Mouse (Mus musculus) forebrain, embryonic 10.5 days (tissue): ENCODE data around the gene Ndufv3. TPM values are rescaled to one million over a fixed set of nuclear protein-coding genes. Genes with fewer than 3 reads are reported as not detected.
"Not testable (repeated sequence)": the region's sequence is repeated elsewhere in the genome, so short reads cannot be mapped to it uniquely, and the experiment has no call there.

Source experiments
- DNase-seq: peaks from one replicate; pipeline ENCODE4 v3.0.0-alpha.2; 2017; ENCODE audit warnings: low spot score; ENCODE audit errors: extremely low spot score
- H3K27ac ChIP-seq: fragments of 300-500 bp; sonication (generic); 2 replicates; pipeline ENCODE4 v1.5.1; 2016; ENCODE audit warnings: mild to moderate bottlenecking
- H3K27me3 ChIP-seq: fragments of 300-500 bp; sonication (generic); 2 replicates; pipeline ENCODE4 v1.6.1; 2016; ENCODE audit warnings: mild to moderate bottlenecking; ENCODE audit not compliant: poor library complexity, severe bottlenecking
- H3K36me3 ChIP-seq: fragments of 300-500 bp; sonication (generic); replicated peaks from 2 replicates; pipeline ENCODE4 v1.6.1; 2016; ENCODE audit warnings: mild to moderate bottlenecking, moderate library complexity
- H3K4me1 ChIP-seq: fragments of 300-500 bp; sonication (generic); 2 replicates; pipeline ENCODE4 v1.6.1; 2016
- H3K4me3 ChIP-seq: fragments of 300-500 bp; sonication (generic); 2 replicates; pipeline ENCODE4 v1.5.1; 2016; ENCODE audit warnings: mild to moderate bottlenecking, moderate library complexity
- H3K9me3 ChIP-seq: fragments of 300-500 bp; sonication (generic); 2 replicates; pipeline ENCODE4 v1.6.1; 2016; ENCODE audit warnings: mild to moderate bottlenecking, moderate library complexity
- WGBS: fragments of 180-500 bp; shearing (Covaris S2); methylation state at CpG from one replicate; pipeline ENCODE4 v1.1.7; 2016; 5-methylcytosine and 5-hydroxymethylcytosine counted together
- polyA plus RNA-seq: library from polyadenylated mRNA; unstranded; fragments of >200 nt; fragmentation: Nextera tagmentation; extraction: Ambion mirVana; gene quantifications from 2 replicates; pipeline ENCODE4 v1.2.1, GENCODE M21; 2016

Ndufv3 gene
- polyA plus RNA-seq, 1 experiment from 2014 or later: 224 TPM

DNA sequence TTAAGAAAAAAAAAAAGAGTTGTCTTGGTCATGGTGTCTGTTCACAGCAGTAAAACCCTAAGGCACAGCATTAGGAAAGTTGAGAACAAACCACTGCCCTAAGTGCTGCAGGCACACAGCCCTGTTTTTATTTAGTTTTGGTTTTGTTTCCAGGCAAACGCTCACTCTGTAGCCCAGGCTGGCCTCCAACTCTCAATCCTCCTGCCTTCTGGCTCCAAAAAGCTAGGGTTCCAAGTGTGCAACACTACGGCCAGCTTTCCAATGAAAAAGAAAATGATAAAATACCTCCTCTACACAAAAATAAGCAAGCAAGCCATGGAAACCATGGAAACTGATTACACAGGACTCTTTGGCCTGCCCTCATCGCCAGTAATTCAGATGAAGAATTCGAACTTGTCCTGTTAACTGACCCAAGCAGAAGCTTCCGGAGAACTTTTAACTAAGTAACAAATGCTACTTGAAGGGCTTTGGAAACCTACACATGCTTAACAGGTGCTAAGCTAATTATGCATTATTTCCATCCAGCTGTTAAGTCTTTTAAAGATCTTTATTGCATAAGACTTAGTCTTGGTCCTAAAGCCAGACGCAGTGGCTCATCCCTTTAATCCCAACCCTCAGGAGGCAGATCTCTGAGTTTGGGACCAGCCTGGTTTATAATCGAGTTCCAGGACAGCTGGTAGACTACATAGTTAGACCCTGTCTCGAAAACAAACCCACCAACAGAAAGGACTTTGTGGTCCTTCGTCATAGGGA, 26.7 kb downstream of the Ndufv3 start:
- 89% methylated on average over 9 of the region's 9 CpGs for WGBS
- H3K27ac ChIP-seq: no peak overlapping the region
- no peak for DNase-seq
- no peaks in the 10 kb centered on the region for H3K36me3 ChIP-seq
- no peak overlapping the region for H3K4me3 ChIP-seq
- no peaks in the 10 kb centered on the region; the same call in 1 of the 2 replicates for H3K9me3 ChIP-seq
- peaks cover 16% of the 10 kb centered on the region for H3K4me1 ChIP-seq
- H3K27me3 ChIP-seq: no peaks in the 10 kb centered on the region

DNA sequence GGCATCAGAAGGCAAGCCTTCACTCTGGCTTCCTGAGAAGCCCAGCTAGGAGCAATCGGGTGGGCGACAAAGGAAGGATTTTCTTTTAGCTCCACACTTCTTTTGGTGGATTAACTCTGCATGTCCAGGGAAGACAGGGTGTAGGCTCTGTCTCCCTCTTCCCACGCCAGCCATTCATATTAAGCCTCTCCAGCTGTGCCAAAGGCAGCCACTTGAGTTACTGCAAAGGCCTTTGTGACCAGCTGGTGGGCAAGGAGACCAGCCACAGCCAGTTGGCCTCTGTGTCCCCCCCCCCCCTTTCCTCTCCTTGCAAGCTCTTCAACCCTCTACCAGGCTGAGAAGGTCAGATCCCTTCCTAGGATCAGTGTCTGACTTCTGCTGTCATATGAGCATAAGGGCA, 28.1 kb downstream of the Ndufv3 start:
- Histone ChIP-seq H3K27ac (peak overlapping the region; percentile 52), H3K27me3 (no peaks in the 10 kb centered on the region), H3K9me3 (peaks cover 3% of the 10 kb centered on the region; the same call in 1 of the 2 replicates), H3K4me1 (peaks cover 15% of the 10 kb centered on the region), H3K36me3 (no peaks in the 10 kb centered on the region), H3K4me3 (no peak overlapping the region)
- no peak for DNase-seq
- 20% methylated on average over 3 of the region's 3 CpGs for WGBS

DNA sequence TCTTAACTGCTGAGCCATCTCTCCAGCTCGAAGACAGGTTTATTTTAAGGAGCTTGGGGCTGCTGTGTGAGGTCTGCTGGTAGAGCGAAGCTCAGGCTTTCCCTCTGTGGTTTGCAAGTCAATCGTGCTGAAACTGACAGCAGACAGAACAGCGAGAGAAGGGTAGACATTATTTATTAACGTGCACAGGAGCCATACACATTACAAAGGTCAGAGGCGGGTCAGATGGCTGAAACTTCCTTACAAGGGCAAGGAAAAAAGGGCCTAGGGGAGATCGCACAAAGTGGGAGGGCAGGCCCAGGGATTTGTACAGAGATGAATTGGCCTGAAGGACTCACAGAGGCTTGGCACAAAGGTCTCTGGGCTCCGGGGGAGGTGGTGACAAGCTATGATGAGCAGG, 29.5 kb downstream of the Ndufv3 start:
- H3K27ac ChIP-seq: no peak overlapping the region
- H3K36me3 ChIP-seq: no peaks in the 10 kb centered on the region
- peaks cover 11% of the 10 kb centered on the region for H3K4me1 ChIP-seq
- H3K9me3 ChIP-seq: peaks cover 3% of the 10 kb centered on the region; the same call in 1 of the 2 replicates
- DNase-seq: no peak
- WGBS: 82% methylated on average over 8 of the region's 8 CpGs
- H3K27me3 ChIP-seq: no peaks in the 10 kb centered on the region
- no peak overlapping the region for H3K4me3 ChIP-seq

DNA sequence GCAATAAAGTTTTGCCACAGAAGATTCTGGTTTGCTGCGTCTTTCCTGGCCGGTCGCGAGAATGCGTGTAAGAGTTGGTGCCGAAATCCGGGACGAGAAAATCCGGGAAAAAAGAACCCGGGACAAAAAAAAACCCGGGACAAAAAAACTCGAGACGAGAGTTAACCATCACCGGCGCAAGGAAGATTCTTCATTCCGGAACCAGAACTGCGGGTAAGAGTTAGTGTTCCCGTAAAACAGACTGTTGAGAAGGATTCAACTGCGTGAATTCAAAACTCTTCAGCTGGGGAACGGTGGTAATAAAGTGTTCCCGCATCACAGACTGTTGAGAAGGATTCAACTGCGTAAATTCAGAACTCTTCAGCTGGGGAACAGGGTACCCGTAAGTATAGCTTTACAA, 32.7 kb downstream of the Ndufv3 start:
- H3K36me3 ChIP-seq, H3K27me3 ChIP-seq, DNase-seq, H3K4me3 ChIP-seq, H3K9me3 ChIP-seq, H3K27ac ChIP-seq: not testable (repeated sequence)
- WGBS: 96% methylated on average over 23 of the region's 23 CpGs
- H3K4me1 ChIP-seq: peaks cover 13% of the 10 kb centered on the region

DNA sequence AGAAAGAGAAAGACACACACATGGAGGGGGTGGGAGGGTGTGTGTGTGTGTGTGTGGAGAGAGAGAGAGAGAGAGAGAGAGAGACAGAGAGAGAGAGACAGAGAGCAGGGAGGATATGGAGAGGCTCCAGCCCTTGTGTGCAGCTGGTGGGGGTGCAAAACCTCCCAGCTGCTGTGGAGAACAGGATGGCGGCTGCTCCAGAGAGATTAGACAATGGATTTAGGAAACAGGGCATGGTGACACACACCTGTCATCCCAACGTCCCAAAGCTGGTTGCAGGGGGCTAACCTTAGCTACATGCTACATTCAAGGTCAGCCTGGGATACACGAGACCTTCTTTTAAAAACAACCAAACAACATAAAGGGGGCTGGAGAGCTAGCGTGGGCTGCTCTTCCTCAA, 36.3 kb downstream of the Ndufv3 start:
- Histone ChIP-seq H3K36me3 (no peaks in the 10 kb centered on the region), H3K27me3 (no peaks in the 10 kb centered on the region), H3K4me3 (no peak overlapping the region), H3K9me3 (0 out of 2 replicates have a peak, but pooled peaks cover 3% of the 10 kb centered on the region), H3K4me1 (peaks cover 15% of the 10 kb centered on the region), H3K27ac (no peak overlapping the region)
- DNase-seq: no peak
- WGBS: 77% methylated on average over 4 of the region's 4 CpGs

DNA sequence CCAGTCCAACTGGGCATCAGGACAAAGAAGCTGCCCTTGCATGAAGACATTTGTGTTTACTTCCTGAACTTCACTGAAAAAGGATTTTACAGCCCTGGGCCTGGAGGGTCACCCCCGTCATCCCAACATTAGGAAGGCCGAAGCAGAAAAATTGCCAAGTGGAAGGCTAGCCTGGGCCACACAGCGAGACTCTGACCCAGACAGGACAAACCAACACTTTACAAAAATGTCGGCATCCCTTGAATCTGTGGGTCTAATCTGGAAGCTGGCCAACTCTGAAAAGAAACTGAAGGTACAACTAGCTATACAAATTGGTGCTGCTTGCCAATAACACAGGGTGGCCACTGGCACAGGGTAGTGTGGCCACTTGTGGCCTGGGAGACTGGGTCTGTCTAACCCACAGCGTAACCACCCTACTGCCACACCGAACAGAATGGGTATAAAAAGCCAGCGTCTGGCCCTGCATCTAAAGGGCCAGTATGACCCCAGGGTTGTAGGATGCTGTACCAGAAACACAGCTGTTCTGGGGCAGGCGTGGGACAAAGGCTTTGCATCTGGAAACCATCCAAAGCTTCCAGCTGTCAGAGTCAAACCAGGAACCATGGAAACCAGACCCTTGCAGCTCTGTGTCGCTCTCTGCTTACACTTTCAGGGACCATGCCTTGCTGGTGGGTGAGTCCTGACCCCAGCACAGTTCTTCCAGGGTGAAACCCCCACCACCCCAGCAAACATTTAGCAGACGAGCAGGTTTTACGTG, 37.4 kb downstream of the Ndufv3 start:
- Histone ChIP-seq H3K4me1 (peaks cover 15% of the 10 kb centered on the region), H3K27ac (peak overlapping the region; percentile 51; the same call in 1 of the 2 replicates), H3K9me3 (0 out of 2 replicates have a peak, but pooled peaks cover under 1% of the 10 kb centered on the region), H3K36me3 (no peaks in the 10 kb centered on the region), H3K4me3 (no peak overlapping the region), H3K27me3 (no peaks in the 10 kb centered on the region)
- 80% methylated on average over 11 of the region's 11 CpGs for WGBS
- no peak for DNase-seq

DNA sequence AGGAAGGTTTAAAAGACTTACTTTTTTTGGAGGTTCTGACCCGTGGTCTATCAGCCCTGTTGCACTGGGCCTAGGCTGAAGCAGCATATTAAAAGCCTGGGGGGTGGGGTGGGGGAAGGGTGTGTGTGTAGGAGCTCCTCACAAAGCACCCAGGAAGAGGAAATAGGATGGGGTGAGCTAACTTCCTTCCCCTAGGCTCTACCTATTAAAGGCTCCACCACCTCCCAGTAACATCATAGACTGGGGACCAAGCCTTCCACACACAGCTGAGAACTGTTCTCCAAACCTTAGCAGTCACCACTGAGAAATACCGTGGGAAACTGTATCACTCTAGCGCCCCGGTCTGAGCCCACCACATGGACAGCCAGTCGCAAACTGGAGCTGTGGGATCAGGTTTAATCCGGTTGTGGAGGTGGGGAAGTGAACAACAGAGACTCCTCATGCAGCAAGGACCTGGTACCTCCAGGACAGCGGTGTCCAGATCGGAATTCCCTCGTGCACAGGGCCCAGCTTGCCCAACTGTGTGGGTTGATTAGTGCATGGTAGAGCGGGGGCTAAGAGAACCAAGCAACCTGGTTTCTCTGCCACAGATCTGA, 38.1 kb downstream of the Ndufv3 start:
- no peaks in the 10 kb centered on the region for H3K36me3 ChIP-seq
- no peaks in the 10 kb centered on the region for H3K9me3 ChIP-seq
- WGBS: 84% methylated on average over 10 of the region's 10 CpGs
- no peak overlapping the region for H3K4me3 ChIP-seq
- no peak for DNase-seq
- peak overlapping the region; percentile 51; the same call in 1 of the 2 replicates for H3K27ac ChIP-seq
- H3K27me3 ChIP-seq: no peaks in the 10 kb centered on the region
- peaks cover 15% of the 10 kb centered on the region for H3K4me1 ChIP-seq

DNA sequence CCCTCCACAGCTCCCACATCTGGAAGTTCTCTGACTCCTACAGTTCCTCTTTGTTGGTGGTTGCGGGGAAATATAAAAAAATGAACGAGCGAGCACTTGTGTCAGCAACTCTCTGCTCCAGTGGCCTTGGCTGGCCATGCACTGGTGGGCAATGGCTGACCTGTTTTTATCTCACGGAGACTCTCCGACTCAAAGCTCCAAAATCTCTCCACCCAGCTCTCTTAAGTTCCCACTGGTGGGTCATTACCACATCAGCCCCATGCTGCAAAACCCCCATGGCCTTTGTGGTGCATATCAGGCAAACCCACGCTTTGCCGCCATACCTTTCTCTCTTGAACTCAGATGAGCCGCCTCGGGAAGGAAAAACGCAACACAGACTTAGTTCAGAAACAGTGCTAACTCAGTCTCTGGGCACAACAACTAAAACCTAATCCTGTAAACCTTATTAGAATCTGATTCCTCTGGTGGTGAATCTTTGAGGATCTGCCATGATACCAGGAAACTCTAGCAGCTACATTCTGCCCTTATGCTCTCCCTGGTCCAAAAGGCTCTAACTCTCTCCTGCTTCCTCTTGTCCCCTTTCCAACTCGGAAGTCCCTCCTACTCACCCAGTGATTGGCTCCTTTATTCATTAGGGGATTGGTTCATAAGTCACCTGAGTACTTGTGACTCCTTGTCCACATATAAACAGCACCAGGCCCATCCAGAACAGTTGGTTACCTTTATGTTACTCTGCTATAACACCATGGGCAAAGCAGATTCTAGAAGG, 39.3 kb downstream of the Ndufv3 start:
- H3K27ac ChIP-seq: no peak overlapping the region
- 90% methylated on average over 11 of the region's 11 CpGs for WGBS

DNA sequence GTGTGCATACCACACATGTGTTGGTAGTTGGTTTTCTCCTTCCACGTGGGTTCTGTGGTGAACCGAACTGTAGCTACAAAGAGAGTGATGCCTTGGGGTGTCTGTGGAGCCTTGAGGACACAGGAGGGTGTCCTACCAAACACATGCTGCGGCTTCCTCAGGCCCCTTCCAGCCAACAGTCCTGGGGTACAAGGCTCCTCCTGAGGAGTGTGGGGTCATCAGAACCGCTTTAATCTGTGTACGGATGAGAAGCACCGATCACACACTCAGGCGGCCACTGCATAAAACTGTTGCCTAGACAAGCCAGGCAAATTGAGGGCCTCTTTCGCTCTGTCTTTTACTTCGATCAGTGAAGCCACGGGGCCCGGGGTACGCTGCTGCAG, 43.7 kb downstream of the Ndufv3 start:
- H3K4me3 ChIP-seq: peak overlapping the region; percentile 81
- peaks cover 9% of the 10 kb centered on the region for H3K36me3 ChIP-seq
- DNase-seq: peak; percentile 47
- no peaks in the 10 kb centered on the region for H3K27me3 ChIP-seq
- 31% methylated on average over 12 of the region's 12 CpGs for WGBS
- no peaks in the 10 kb centered on the region for H3K9me3 ChIP-seq
- peaks cover 35% of the 10 kb centered on the region for H3K4me1 ChIP-seq
- H3K27ac ChIP-seq: peak overlapping the region; percentile 97

More for the DNA sequence above, 39.3 kb downstream of the Ndufv3 start:
- H3K4me3 ChIP-seq: no peak overlapping the region
- H3K4me1 ChIP-seq: peaks cover 23% of the 10 kb centered on the region
- H3K9me3 ChIP-seq: no peaks in the 10 kb centered on the region
- H3K27me3 ChIP-seq: no peaks in the 10 kb centered on the region
- H3K36me3 ChIP-seq: no peaks in the 10 kb centered on the region
- DNase-seq: no peak

DNA sequence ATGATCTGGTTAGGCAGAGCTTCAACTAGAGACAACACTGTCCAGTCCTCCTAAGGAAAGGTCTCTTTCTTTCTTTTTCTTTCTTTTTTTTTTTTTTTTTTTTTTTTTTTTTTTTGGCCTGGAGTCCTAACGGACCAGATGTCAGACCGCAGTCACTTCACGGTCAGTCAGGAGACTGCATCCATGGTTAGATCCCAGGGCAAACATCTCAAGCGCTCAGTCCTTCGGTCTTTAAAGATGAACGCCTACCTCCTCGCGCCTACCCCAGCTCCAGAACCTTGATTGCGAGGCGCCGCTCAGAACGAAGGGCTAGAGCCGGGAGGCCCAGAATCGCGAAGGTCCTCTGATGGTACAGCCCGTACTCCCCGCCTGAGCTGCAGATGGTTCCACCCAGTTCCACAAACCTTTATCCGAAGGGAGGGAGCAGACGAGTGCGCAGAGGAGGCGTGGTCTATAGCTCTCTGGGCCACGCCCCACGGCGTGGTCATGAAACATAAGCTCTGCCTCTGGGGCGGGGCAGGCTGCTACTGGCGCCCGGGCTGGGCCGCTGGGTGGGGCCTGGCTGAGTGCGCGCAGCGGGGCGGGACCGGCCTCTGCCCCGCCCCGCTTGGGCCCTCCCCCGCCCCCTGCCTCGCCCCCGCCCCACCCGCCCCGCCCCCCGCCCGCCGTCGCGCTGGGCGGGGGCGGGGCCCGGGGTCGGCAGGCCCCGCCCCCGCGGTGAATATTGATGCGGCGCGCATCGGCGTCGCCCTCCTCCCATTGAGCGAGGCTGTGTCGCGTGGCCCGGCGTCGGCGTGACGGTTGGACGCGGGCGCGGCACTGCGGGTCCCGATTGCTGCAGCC, 44.3 kb downstream of the Ndufv3 start, which contains the start of gene Pknox1:
TSS of gene Pknox1 (plus strand) at position 720 of the 843 bp plus-strand sequence.
- H3K27ac ChIP-seq: peak within 1 kb of the TSS; percentile 97
- H3K9me3 ChIP-seq: no peaks in the 10 kb centered on the region
- peak within 1 kb of the TSS; percentile 81 for H3K4me3 ChIP-seq
- H3K36me3 ChIP-seq: peaks cover 9% of the 10 kb centered on the region
- peaks cover 35% of the 10 kb centered on the region for H3K4me1 ChIP-seq
- under 1% methylated on average over 45 of the region's 72 CpGs for WGBS
- DNase-seq: peak; percentile 98
- no peaks in the 10 kb centered on the region for H3K27me3 ChIP-seq

DNA sequence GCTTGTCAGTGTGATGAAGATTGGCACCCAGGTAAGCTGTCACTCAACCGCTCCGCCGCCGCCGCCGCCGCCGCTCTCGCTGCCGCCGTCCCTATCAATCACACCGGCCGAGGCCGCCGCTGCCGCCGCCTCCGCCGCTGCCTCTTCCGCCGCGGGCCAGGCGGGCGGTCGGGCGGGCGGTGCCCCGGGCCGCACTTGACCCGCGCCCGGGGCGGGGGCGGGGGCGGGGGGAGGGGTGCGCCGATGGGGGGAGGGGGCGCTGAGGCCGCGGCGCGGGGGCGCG, 44.9 kb downstream of the Ndufv3 start:
- Histone ChIP-seq H3K4me3 (peak overlapping the region; percentile 81), H3K27me3 (no peaks in the 10 kb centered on the region), H3K4me1 (peaks cover 35% of the 10 kb centered on the region), H3K36me3 (peaks cover 9% of the 10 kb centered on the region), H3K27ac (peak overlapping the region; percentile 97), H3K9me3 (no peaks in the 10 kb centered on the region)
- WGBS: 0% methylated on average over 37 of the region's 44 CpGs
- DNase-seq: no peak
